Mouse (Mus musculus): Measurements from ENCODE around the gene Aph1a. TPM values are rescaled to one million over a fixed set of nuclear protein-coding genes. Genes with fewer than 3 reads are reported as not detected.
A peak's percentile ranks its signal among the peaks of the same experiment; 100 is the strongest.

Aph1a gene
- total and polyA plus RNA-seq, 3 experiments, result 110 to 170 TPM; not detected in 1

DNA sequence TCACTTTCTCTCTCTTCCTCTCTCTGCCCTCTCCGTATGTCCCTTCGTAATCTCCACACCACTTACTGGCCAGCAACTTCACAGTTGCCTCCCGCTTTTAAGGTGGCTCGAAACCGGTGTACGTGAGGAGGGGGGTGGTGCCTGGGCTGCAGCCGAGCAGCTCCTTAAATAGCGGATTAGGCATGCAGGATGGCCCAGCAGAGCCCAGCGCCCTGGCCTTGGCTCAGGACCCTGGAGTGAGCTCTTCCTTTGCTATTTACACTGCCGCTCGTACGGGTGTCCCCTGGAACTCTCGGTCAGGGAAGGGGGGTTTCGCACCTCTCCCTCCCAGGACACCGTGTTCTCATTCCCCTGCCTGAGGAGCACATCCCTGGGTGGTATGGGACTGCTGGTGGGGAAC lies 10.8 kb downstream of the Aph1a start, which contains the start of gene Car14:
TSS of gene Car14 (minus strand) at position 124 of the 400 bp plus-strand sequence.
- TF ChIP-seq SMC3 (IDR thresholded peaks at IDR 0.05; ENCODE audit: low read depth, low read length) (no peak), TAL1 (IDR thresholded peaks at IDR 0.05; ENCODE audit: low read length) (no peak), NELFE (IDR thresholded peaks at IDR 0.05; ENCODE audit: low read depth, low read length) (no peak), JUND (IDR thresholded peaks at IDR 0.05; ENCODE audit: low read depth, low read length) (no peak), MAZ (IDR thresholded peaks at IDR 0.05; ENCODE audit: low read depth, low read length) (no peak), HCFC1 (IDR thresholded peaks at IDR 0.05; ENCODE audit: low read depth, low read length) (no peak)
- H3K4me3 ChIP-seq (ENCODE audit: control insufficient read depth in 1 of 2, insufficient read depth in 1 of 2, low read depth in 2 of 2, low read length in 2 of 2), result peak within 1 kb of the TSS in 1 of 2 experiments; percentile 30; a peak in 3 of 4 replicates
- DNase-seq (ENCODE audit: low read depth, low spot score), result no peak

DNA sequence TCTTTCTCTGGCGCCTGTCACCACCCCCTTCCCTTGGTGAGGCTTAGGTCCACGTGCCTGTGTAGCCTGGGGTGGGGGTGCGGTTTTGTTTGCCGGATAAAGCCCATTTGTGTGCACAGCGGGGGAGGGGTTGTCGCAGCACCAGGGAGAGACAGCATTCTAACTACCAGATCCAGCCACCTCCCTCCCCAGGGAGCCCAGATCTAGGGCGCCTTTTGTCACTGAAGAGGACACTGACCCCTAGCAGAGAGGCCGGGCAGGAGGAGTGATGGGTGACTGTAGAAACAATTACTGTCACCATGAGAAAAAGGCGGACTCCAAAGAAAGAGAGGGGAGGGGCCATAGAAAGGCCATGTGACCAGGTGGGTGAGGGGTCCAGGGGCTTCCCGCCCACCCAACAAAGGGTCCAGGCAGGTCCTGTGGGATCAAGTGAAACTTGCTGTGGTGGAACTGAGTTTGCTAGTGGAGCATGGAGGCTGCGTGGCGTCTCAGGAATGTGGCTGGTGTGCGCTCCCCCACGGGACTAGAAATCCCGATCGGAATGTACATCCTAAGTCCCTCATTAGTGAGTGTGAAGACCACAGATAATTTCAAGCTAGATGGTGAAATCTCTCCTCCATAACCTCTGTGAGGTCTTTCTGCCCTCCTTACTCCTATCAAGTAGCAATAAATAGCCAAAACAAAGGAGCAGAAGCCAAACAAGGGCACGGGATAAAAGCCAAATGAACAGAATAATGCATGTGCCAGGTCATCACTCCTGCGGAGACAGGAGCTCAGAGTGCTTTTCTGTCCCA lies 11.6 kb downstream of the Aph1a start:
- Histone ChIP-seq H3K4me1 (ENCODE audit: control insufficient read depth in 1 of 2, insufficient read depth in 2 of 2, low read length in 2 of 2) (peaks cover 0 to 5% of the 10 kb centered on the region in 2 experiments; a peak in 2 of 4 replicates), H3K4me3 (ENCODE audit: control insufficient read depth in 1 of 2, insufficient read depth in 1 of 2, low read depth in 2 of 2, low read length in 2 of 2) (peak overlapping the region; percentile 4 to 30; a peak in 3 of 4 replicates), H3K9ac (ENCODE audit: control insufficient read depth, low read depth, low read length, poor library complexity, severe bottlenecking) (peak overlapping the region; percentile 24), H3K9me3 (replicated peaks; ENCODE audit: insufficient read depth, low read length) (no peaks in the 10 kb centered on the region), H3K27ac (ENCODE audit: control insufficient read depth, low read depth, low read length) (no peak overlapping the region), H3K79me2 (ENCODE audit: control insufficient read depth, insufficient read depth, low read length, poor library complexity) (no peaks in the 10 kb centered on the region), H3K27me3 (ENCODE audit: control insufficient read depth in 1 of 2, insufficient read depth in 2 of 2, low read length in 2 of 2) (peaks cover 8 to 22% of the 10 kb centered on the region in 2 experiments; a peak in 3 of 4 replicates), H3K36me3 (ENCODE audit: control insufficient read depth in 1 of 2, insufficient read depth in 2 of 2, low read length in 2 of 2) (peaks cover 0 to 4% of the 10 kb centered on the region in 2 experiments; a peak in 1 of 4 replicates)
- no peak for TF ChIP-seq SIN3A (IDR thresholded peaks at IDR 0.05; ENCODE audit: low read length)
- no peak for TF ChIP-seq TAL1 (IDR thresholded peaks at IDR 0.05; ENCODE audit: low read length)
- TF ChIP-seq POLR2AphosphoS5 (IDR thresholded peaks at IDR 0.05; ENCODE audit: borderline replicate concordance, low read depth, low read length), result no peak
- TF ChIP-seq MEF2A (IDR thresholded peaks at IDR 0.05; ENCODE audit: extremely low read depth, insufficient replicate concordance, low read depth, low read length, poor library complexity, severe bottlenecking), result no peak
- TF ChIP-seq BHLHE40 (IDR thresholded peaks at IDR 0.05; ENCODE audit: borderline replicate concordance, low read depth, low read length), result 0 out of 2 replicates have a peak, but pooled peaks have one; percentile 20
- no peak for TF ChIP-seq NELFE (IDR thresholded peaks at IDR 0.05; ENCODE audit: low read depth, low read length)
- no peak for TF ChIP-seq TBP (IDR thresholded peaks at IDR 0.05; ENCODE audit: low read depth, low read length)
- TF ChIP-seq MAX (IDR thresholded peaks at IDR 0.05; ENCODE audit: low read length), result 0 out of 2 replicates have a peak, but pooled peaks have one; percentile 20
- TF ChIP-seq MAFK (IDR thresholded peaks at IDR 0.05; ENCODE audit: borderline replicate concordance, low read depth, low read length), result no peak
- no peak for TF ChIP-seq MXI1 (IDR thresholded peaks at IDR 0.05; ENCODE audit: low read depth, low read length)
- no peak for TF ChIP-seq MYB (IDR thresholded peaks at IDR 0.05; ENCODE audit: low read depth, low read length)
- no peak for TF ChIP-seq ELF1 (IDR thresholded peaks at IDR 0.05; ENCODE audit: low read depth, low read length)
- no peak for TF ChIP-seq JUND (IDR thresholded peaks at IDR 0.05; ENCODE audit: low read depth, low read length)
- TF ChIP-seq NRF1 (IDR thresholded peaks at IDR 0.05; ENCODE audit: insufficient read depth, low read depth, low read length, poor library complexity, severe bottlenecking), result no peak
- TF ChIP-seq ZC3H11A (IDR thresholded peaks at IDR 0.05; ENCODE audit: low read depth, low read length), result no peak
- no peak for TF ChIP-seq ZKSCAN1 (IDR thresholded peaks at IDR 0.05; ENCODE audit: low read depth, low read length)
- TF ChIP-seq KAT2A (conservative IDR thresholded peaks at IDR 0.05; ENCODE audit: low read depth, low read length), result no peak
- no peak for TF ChIP-seq GATA1 (IDR thresholded peaks at IDR 0.05; ENCODE audit: low read depth, low read length)
- TF ChIP-seq UBTF (IDR thresholded peaks at IDR 0.05; ENCODE audit: borderline replicate concordance, insufficient read depth, low read depth, low read length), result no peak
- TF ChIP-seq USF1 (IDR thresholded peaks at IDR 0.05; ENCODE audit: low read depth, low read length), result peak; percentile 77
- TF ChIP-seq RCOR1 (IDR thresholded peaks at IDR 0.05; ENCODE audit: low read depth, low read length), result no peak
- no peak for TF ChIP-seq CHD2 (IDR thresholded peaks at IDR 0.05; ENCODE audit: low read length)
- no peak for TF ChIP-seq POLR2AphosphoS2 (IDR thresholded peaks at IDR 0.05; ENCODE audit: low read length)
- no peak for DNase-seq (ENCODE audit: low read depth, low spot score)

More for the DNA sequence above, 10.8 kb downstream of the Aph1a start, which contains the start of gene Car14:
- Histone ChIP-seq H3K27ac (ENCODE audit: control insufficient read depth, low read depth, low read length) (no peak within 1 kb of the TSS), H3K9me3 (replicated peaks; ENCODE audit: insufficient read depth, low read length) (no peaks in the 10 kb centered on the region), H3K9ac (ENCODE audit: control insufficient read depth, low read depth, low read length, poor library complexity, severe bottlenecking) (peak within 1 kb of the TSS; percentile 24), H3K36me3 (ENCODE audit: control insufficient read depth in 1 of 2, insufficient read depth in 2 of 2, low read length in 2 of 2) (peaks cover 0 to 4% of the 10 kb centered on the region in 2 experiments; a peak in 1 of 4 replicates), H3K27me3 (ENCODE audit: control insufficient read depth in 1 of 2, insufficient read depth in 2 of 2, low read length in 2 of 2) (peaks cover 8 to 20% of the 10 kb centered on the region in 2 experiments; a peak in 3 of 4 replicates), H3K79me2 (ENCODE audit: control insufficient read depth, insufficient read depth, low read length, poor library complexity) (no peaks in the 10 kb centered on the region), H3K4me1 (ENCODE audit: control insufficient read depth in 1 of 2, insufficient read depth in 2 of 2, low read length in 2 of 2) (peaks cover 0 to 5% of the 10 kb centered on the region in 2 experiments; a peak in 2 of 4 replicates)
